Mouse (Mus musculus) liver, embryonic 12.5 days (tissue): Measurements from ENCODE around the gene Slc29a1. TPM values are rescaled to one million over a fixed set of nuclear protein-coding genes. Genes with fewer than 3 reads are reported as not detected.
"Not testable (repeated sequence)": the region's sequence is repeated elsewhere in the genome, so short reads cannot be mapped to it uniquely, and the experiment has no call there.

ENCODE experiments used
- ATAC-seq: fragments of 200-750 bp; cut with Nextera tagmentation; 2 replicates; pipeline ENCODE4 v1.8.0; 2017; ENCODE audit warnings: moderate number of reproducible peaks, mild to moderate bottlenecking, moderate library complexity
- H3K27ac ChIP-seq: fragments of 300-500 bp; sonication (generic); 2 replicates; pipeline ENCODE4 v1.5.1; 2016; ENCODE audit warnings: mild to moderate bottlenecking
- H3K27me3 ChIP-seq: fragments of 300-500 bp; sonication (generic); replicated peaks from 2 replicates; pipeline ENCODE4 v1.6.1; 2016; ENCODE audit warnings: mild to moderate bottlenecking, moderate library complexity
- H3K36me3 ChIP-seq: fragments of 300-500 bp; sonication (generic); 2 replicates; pipeline ENCODE4 v1.6.1; 2016; ENCODE audit warnings: mild to moderate bottlenecking, moderate library complexity
- H3K4me1 ChIP-seq: fragments of 300-500 bp; sonication (generic); 2 replicates; pipeline ENCODE4 v1.6.1; 2016
- H3K4me2 ChIP-seq: fragments of 300-500 bp; sonication (generic); 2 replicates; pipeline ENCODE4 v1.6.1; 2016; ENCODE audit warnings: mild to moderate bottlenecking, moderate library complexity
- H3K4me3 ChIP-seq: fragments of 300-500 bp; sonication (generic); 2 replicates; pipeline ENCODE4 v1.5.1; 2016; ENCODE audit warnings: mild to moderate bottlenecking, moderate library complexity
- H3K9ac ChIP-seq: fragments of 300-500 bp; sonication (generic); 2 replicates; pipeline ENCODE4 v1.6.1; 2016; ENCODE audit warnings: mild to moderate bottlenecking, moderate library complexity
- H3K9me3 ChIP-seq: fragments of 300-500 bp; sonication (generic); replicated peaks from 2 replicates; pipeline ENCODE4 v1.6.1; 2016; ENCODE audit warnings: mild to moderate bottlenecking, moderate library complexity
- WGBS: fragments of 180-500 bp; shearing (Covaris S2); methylation state at CpG from one replicate; pipeline ENCODE4 v1.1.7; 2016; ENCODE audit not compliant: insufficient replicate concordance; 5-methylcytosine and 5-hydroxymethylcytosine counted together
- polyA plus RNA-seq: library from polyadenylated mRNA; unstranded; fragments of >200 nt; fragmentation: Nextera tagmentation; extraction: Ambion mirVana; gene quantifications from 2 replicates; pipeline ENCODE4 v1.2.1, GENCODE M21; 2016

Slc29a1 gene
- polyA plus RNA-seq, 1 experiment from 2014 or later = 267 TPM

- WGBS = 27% methylated on average over 15 of the region's 15 CpGs
- Histone ChIP-seq H3K4me2 (peak overlapping the region; percentile 38), H3K27ac (no peak overlapping the region), H3K36me3 (no peaks in the 10 kb centered on the region), H3K4me1 (peaks cover 43% of the 10 kb centered on the region), H3K27me3 (peaks cover 27% of the 10 kb centered on the region), H3K9me3 (no peaks in the 10 kb centered on the region), H3K4me3 (no peak overlapping the region), H3K9ac (peak overlapping the region; percentile 2; the same call in 1 of the 2 replicates)
- peak; percentile 48 for ATAC-seq
These were observed 27.2 kb upstream of the Slc29a1 start for GRCm38 (mm10) chr17:45626577-45627134.

GRCm38 (mm10) chr17:45623425-45623824 lies 24.0 kb upstream of the Slc29a1 start:
- not testable (repeated sequence) for H3K4me3 ChIP-seq, H3K4me2 ChIP-seq, H3K9ac ChIP-seq, H3K36me3 ChIP-seq, H3K27ac ChIP-seq, ATAC-seq, H3K9me3 ChIP-seq
- WGBS = 76% methylated on average over 7 of the region's 8 CpGs
- Histone ChIP-seq H3K4me1 (peaks cover 38% of the 10 kb centered on the region), H3K27me3 (0 out of 2 replicates have a peak, but pooled peaks cover 11% of the 10 kb centered on the region)

GRCm38 (mm10) chr17:45619386-45620256 lies 20.2 kb upstream of the Slc29a1 start:
- H3K27me3 ChIP-seq = no peaks in the 10 kb centered on the region
- H3K27ac ChIP-seq = peak overlapping the region; percentile 57
- peak; percentile 58 for ATAC-seq
- peak overlapping the region; percentile 43 for H3K4me3 ChIP-seq
- H3K9ac ChIP-seq = peak overlapping the region; percentile 49
- no peaks in the 10 kb centered on the region for H3K9me3 ChIP-seq
- H3K4me1 ChIP-seq = peaks cover 23% of the 10 kb centered on the region
- no peaks in the 10 kb centered on the region for H3K36me3 ChIP-seq
- peak overlapping the region; percentile 72 for H3K4me2 ChIP-seq
- 6% methylated on average over 20 of the region's 20 CpGs for WGBS

- WGBS = 6% methylated on average over 8 of the region's 8 CpGs
- peak overlapping the region; percentile 49 for H3K9ac ChIP-seq
- H3K4me3 ChIP-seq = peak overlapping the region; percentile 43
- H3K9me3 ChIP-seq = no peaks in the 10 kb centered on the region
- no peaks in the 10 kb centered on the region for H3K36me3 ChIP-seq
- peaks cover 23% of the 10 kb centered on the region for H3K4me1 ChIP-seq
- H3K27me3 ChIP-seq = no peaks in the 10 kb centered on the region
- peak; percentile 61 for ATAC-seq
- peak overlapping the region; percentile 72 for H3K4me2 ChIP-seq
- H3K27ac ChIP-seq = peak overlapping the region; percentile 57
These were observed 19.6 kb upstream of the Slc29a1 start for GRCm38 (mm10) chr17:45618941-45619385.

- Histone ChIP-seq H3K4me2 (no peak overlapping the region), H3K27ac (no peak overlapping the region), H3K4me1 (peaks cover 27% of the 10 kb centered on the region), H3K4me3 (no peak overlapping the region), H3K9me3 (no peaks in the 10 kb centered on the region), H3K27me3 (no peaks in the 10 kb centered on the region), H3K36me3 (no peaks in the 10 kb centered on the region), H3K9ac (no peak overlapping the region)
- no peak for ATAC-seq
- 66% methylated on average over 6 of the region's 6 CpGs for WGBS
These were observed 18.2 kb upstream of the Slc29a1 start for GRCm38 (mm10) chr17:45617655-45618054.

GRCm38 (mm10) chr17:45616679-45617078 lies 17.3 kb upstream of the Slc29a1 start:
- no peak overlapping the region for H3K27ac ChIP-seq
- ATAC-seq = no peak

GRCm38 (mm10) chr17:45616046-45616650 lies 16.7 kb upstream of the Slc29a1 start:
- no peak overlapping the region for H3K27ac ChIP-seq
- H3K36me3 ChIP-seq = no peaks in the 10 kb centered on the region
- H3K4me1 ChIP-seq = peaks cover 42% of the 10 kb centered on the region
- H3K9me3 ChIP-seq = no peaks in the 10 kb centered on the region
- H3K4me3 ChIP-seq = no peak overlapping the region
- no peaks in the 10 kb centered on the region for H3K27me3 ChIP-seq
- WGBS = 42% methylated on average over 4 of the region's 4 CpGs
- no peak overlapping the region for H3K9ac ChIP-seq
- no peak overlapping the region for H3K4me2 ChIP-seq
- ATAC-seq = no peak

More at GRCm38 (mm10) chr17:45616679-45617078, 17.3 kb upstream of the Slc29a1 start:
- Histone ChIP-seq H3K27me3 (no peaks in the 10 kb centered on the region), H3K36me3 (no peaks in the 10 kb centered on the region), H3K4me3 (no peak overlapping the region), H3K9me3 (no peaks in the 10 kb centered on the region), H3K4me2 (no peak overlapping the region), H3K4me1 (peaks cover 37% of the 10 kb centered on the region), H3K9ac (no peak overlapping the region)
- 78% methylated on average over 3 of the region's 3 CpGs for WGBS

GRCm38 (mm10) chr17:45612921-45613320 lies 13.5 kb upstream of the Slc29a1 start:
- ATAC-seq = no peak
- Histone ChIP-seq H3K27me3 (no peaks in the 10 kb centered on the region), H3K27ac (no peak overlapping the region), H3K4me1 (peaks cover 39% of the 10 kb centered on the region), H3K4me2 (no peak overlapping the region), H3K36me3 (no peaks in the 10 kb centered on the region), H3K9ac (no peak overlapping the region), H3K9me3 (no peaks in the 10 kb centered on the region), H3K4me3 (no peak overlapping the region)
- WGBS = 57% methylated on average over 7 of the region's 7 CpGs

GRCm38 (mm10) chr17:45612008-45612407 lies 12.6 kb upstream of the Slc29a1 start:
- H3K9me3 ChIP-seq = no peaks in the 10 kb centered on the region
- no peaks in the 10 kb centered on the region for H3K36me3 ChIP-seq
- no peak overlapping the region for H3K9ac ChIP-seq
- no peaks in the 10 kb centered on the region for H3K27me3 ChIP-seq
- H3K27ac ChIP-seq = no peak overlapping the region
- no peak overlapping the region for H3K4me3 ChIP-seq
- H3K4me1 ChIP-seq = peaks cover 39% of the 10 kb centered on the region
- ATAC-seq = no peak
- WGBS = 64% methylated on average over 8 of the region's 8 CpGs
- H3K4me2 ChIP-seq = no peak overlapping the region

- H3K36me3 ChIP-seq = no peaks in the 10 kb centered on the region
- no peaks in the 10 kb centered on the region for H3K9me3 ChIP-seq
- peak overlapping the region; percentile 49 for H3K9ac ChIP-seq
- 30% methylated on average over 5 of the region's 5 CpGs for WGBS
- H3K4me2 ChIP-seq = peak overlapping the region; percentile 63
- H3K4me3 ChIP-seq = peak overlapping the region; percentile 10; the same call in 1 of the 2 replicates
- peak overlapping the region; percentile 77 for H3K27ac ChIP-seq
- peaks cover 39% of the 10 kb centered on the region for H3K4me1 ChIP-seq
- peak; percentile 90 for ATAC-seq
- H3K27me3 ChIP-seq = no peaks in the 10 kb centered on the region
These were observed 10.9 kb upstream of the Slc29a1 start for GRCm38 (mm10) chr17:45610144-45610866.

- WGBS = 73% methylated on average over 4 of the region's 4 CpGs
- no peaks in the 10 kb centered on the region for H3K9me3 ChIP-seq
- no peak for ATAC-seq
- peaks cover 45% of the 10 kb centered on the region for H3K4me1 ChIP-seq
- no peak overlapping the region for H3K9ac ChIP-seq
- peaks cover 6% of the 10 kb centered on the region; the same call in 1 of the 2 replicates for H3K27me3 ChIP-seq
- no peak overlapping the region for H3K4me2 ChIP-seq
- H3K4me3 ChIP-seq = no peak overlapping the region
- no peak overlapping the region for H3K27ac ChIP-seq
- H3K36me3 ChIP-seq = no peaks in the 10 kb centered on the region
These were observed 9.0 kb upstream of the Slc29a1 start for GRCm38 (mm10) chr17:45608396-45608795.
